Mouse (Mus musculus) hindbrain, embryonic 16.5 days (tissue): Measurements from ENCODE around the gene Adgrl3. TPM values are rescaled to one million over a fixed set of nuclear protein-coding genes. Genes with fewer than 3 reads are reported as not detected.

Source experiments
- ATAC-seq: fragments of 200-750 bp; cut with Nextera tagmentation; 2 replicates; pipeline ENCODE4 v1.8.0; 2017; ENCODE audit warnings: moderate TSS enrichment, moderate library complexity
- H3K27ac ChIP-seq: fragments of 300-500 bp; sonication (generic); 2 replicates; pipeline ENCODE4 v1.5.1; 2014; ENCODE audit warnings: low read depth, mild to moderate bottlenecking, control low read depth, low read length, moderate library complexity
- H3K27me3 ChIP-seq: fragments of 300-500 bp; sonication (generic); replicated peaks from 2 replicates; pipeline ENCODE4 v1.6.1; 2014; ENCODE audit warnings: low read length; ENCODE audit not compliant: control insufficient read depth, insufficient read depth
- H3K36me3 ChIP-seq: fragments of 300-500 bp; sonication (generic); 2 replicates; pipeline ENCODE4 v1.6.1; 2014; ENCODE audit warnings: mild to moderate bottlenecking, low read length, moderate library complexity, mixed read lengths; ENCODE audit not compliant: control insufficient read depth, insufficient read depth
- H3K4me1 ChIP-seq: fragments of 300-500 bp; sonication (generic); 2 replicates; pipeline ENCODE4 v1.6.1; 2014; ENCODE audit warnings: low read depth, low read length; ENCODE audit not compliant: control insufficient read depth, insufficient read depth
- H3K4me2 ChIP-seq: fragments of 300-500 bp; sonication (generic); 2 replicates; pipeline ENCODE4 v1.6.1; 2014; ENCODE audit warnings: mild to moderate bottlenecking, low read length, control low read depth, moderate library complexity
- H3K4me3 ChIP-seq: fragments of 300-500 bp; sonication (generic); 2 replicates; pipeline ENCODE4 v1.5.1; 2014; ENCODE audit warnings: mild to moderate bottlenecking, low read length, control low read depth, moderate library complexity
- H3K9ac ChIP-seq: fragments of 300-500 bp; sonication (generic); 2 replicates; pipeline ENCODE4 v1.6.1; 2014; ENCODE audit warnings: low read depth, mild to moderate bottlenecking, control low read depth, low read length, moderate library complexity
- H3K9me3 ChIP-seq: fragments of 300-500 bp; sonication (generic); 2 replicates; pipeline ENCODE4 v1.6.1; 2014; ENCODE audit warnings: mild to moderate bottlenecking, low read length, moderate library complexity; ENCODE audit not compliant: control insufficient read depth
- WGBS: fragments of 180-500 bp; shearing (Covaris S2); extraction: QIAGEN DNeasy Blood & Tissue Kit; methylation state at CpG from one replicate; pipeline ENCODE4 v1.1.7; 2014; 5-methylcytosine and 5-hydroxymethylcytosine counted together
- polyA plus RNA-seq: library from polyadenylated mRNA; unstranded; fragments of >200 nt; fragmentation: Nextera tagmentation; extraction: Ambion mirVana; gene quantifications from 2 replicates; pipeline ENCODE4 v1.2.1, GENCODE M21; 2015

The Adgrl3 gene
- polyA plus RNA-seq, 1 experiment from 2014 or later, result 67.2 TPM

GRCm38 (mm10) chr5:81794125-81794524 lies 774.2 kb downstream of the Adgrl3 start:
- Histone ChIP-seq H3K36me3 (peaks cover 11% of the 10 kb centered on the region), H3K27me3 (no peaks in the 10 kb centered on the region), H3K4me2 (no peak overlapping the region), H3K4me3 (no peak overlapping the region), H3K4me1 (no peaks in the 10 kb centered on the region), H3K9ac (no peak overlapping the region), H3K27ac (no peak overlapping the region), H3K9me3 (peaks cover 5% of the 10 kb centered on the region; the same call in 1 of the 2 replicates)
- ATAC-seq, result no peak
- WGBS, result 81% methylated on average over 9 of the region's 9 CpGs

- H3K9me3 ChIP-seq, result peaks cover 5% of the 10 kb centered on the region; the same call in 1 of the 2 replicates
- no peak overlapping the region for H3K4me2 ChIP-seq
- no peaks in the 10 kb centered on the region for H3K4me1 ChIP-seq
- peaks cover 11% of the 10 kb centered on the region for H3K36me3 ChIP-seq
- ATAC-seq, result peak; percentile 27; the same call in 1 of the 2 replicates
- H3K4me3 ChIP-seq, result no peak overlapping the region
- H3K27me3 ChIP-seq, result no peaks in the 10 kb centered on the region
- H3K9ac ChIP-seq, result no peak overlapping the region
- no peak overlapping the region for H3K27ac ChIP-seq
- 91% methylated on average over 24 of the region's 24 CpGs for WGBS
Observed at GRCm38 (mm10) chr5:81794601-81795000, 774.7 kb downstream of the Adgrl3 start.

DNA sequence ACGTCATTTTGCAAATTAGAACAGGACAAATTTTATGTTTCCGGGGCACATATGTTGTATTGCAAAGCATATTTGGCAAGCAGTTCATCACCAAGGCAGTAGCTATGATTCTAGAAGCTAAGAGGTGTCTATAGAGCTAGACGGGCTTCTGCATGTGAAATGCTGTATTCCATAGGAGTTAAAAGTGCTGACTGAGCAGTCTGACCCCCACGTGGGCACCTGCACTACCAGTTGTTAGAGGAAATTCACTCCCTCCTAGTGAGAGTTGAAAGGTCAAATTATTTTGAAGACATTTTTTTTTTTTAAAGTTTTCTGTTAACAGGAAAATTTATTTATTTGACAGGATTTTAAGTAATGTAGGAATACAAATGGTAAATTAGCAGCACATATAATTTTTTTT lies 776.2 kb downstream of the Adgrl3 start:
- WGBS, result 74% methylated on average over 4 of the region's 4 CpGs
- Histone ChIP-seq H3K4me3 (no peak overlapping the region), H3K4me2 (no peak overlapping the region), H3K9me3 (peaks cover 5% of the 10 kb centered on the region; the same call in 1 of the 2 replicates), H3K9ac (no peak overlapping the region), H3K27ac (no peak overlapping the region), H3K36me3 (peaks cover 11% of the 10 kb centered on the region), H3K27me3 (no peaks in the 10 kb centered on the region), H3K4me1 (no peaks in the 10 kb centered on the region)
- ATAC-seq, result no peak

GRCm38 (mm10) chr5:81810966-81811365 lies 791.0 kb downstream of the Adgrl3 start:
- WGBS, result 86% methylated on average over 5 of the region's 5 CpGs
- no peak overlapping the region for H3K9ac ChIP-seq
- H3K4me2 ChIP-seq, result no peak overlapping the region
- H3K27ac ChIP-seq, result no peak overlapping the region
- ATAC-seq, result no peak
- H3K4me1 ChIP-seq, result no peaks in the 10 kb centered on the region
- H3K36me3 ChIP-seq, result no peaks in the 10 kb centered on the region
- H3K27me3 ChIP-seq, result no peaks in the 10 kb centered on the region
- H3K4me3 ChIP-seq, result no peak overlapping the region
- H3K9me3 ChIP-seq, result no peaks in the 10 kb centered on the region

DNA sequence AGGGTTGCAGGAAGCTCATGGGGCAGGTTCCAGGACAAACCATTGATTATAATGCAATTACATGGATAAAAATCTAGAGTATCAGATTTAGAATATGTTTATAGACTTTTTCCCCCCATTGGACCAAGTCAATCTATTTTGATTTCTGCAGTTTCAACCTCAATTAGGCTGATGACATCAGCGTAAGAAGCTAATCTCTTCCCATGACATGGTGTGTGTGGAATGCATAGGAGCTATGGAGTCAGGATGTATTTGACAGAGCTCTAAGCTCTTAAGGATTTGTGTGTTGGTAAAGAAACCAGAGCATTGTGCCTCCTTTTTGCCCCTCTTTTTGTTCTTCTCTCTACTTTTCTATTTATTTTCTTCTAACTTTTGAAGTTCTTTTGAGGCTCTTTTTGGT lies 812.1 kb downstream of the Adgrl3 start:
- H3K27me3 ChIP-seq, result no peaks in the 10 kb centered on the region
- no peaks in the 10 kb centered on the region for H3K36me3 ChIP-seq
- H3K4me1 ChIP-seq, result no peaks in the 10 kb centered on the region
- H3K4me3 ChIP-seq, result no peak overlapping the region
- peaks cover 4% of the 10 kb centered on the region for H3K9me3 ChIP-seq
- H3K4me2 ChIP-seq, result no peak overlapping the region
- H3K9ac ChIP-seq, result no peak overlapping the region
- no peak for ATAC-seq
- H3K27ac ChIP-seq, result no peak overlapping the region
- WGBS, result 88% methylated on average over 1 of the region's 1 CpGs

GRCm38 (mm10) chr5:81832679-81833078 lies 812.7 kb downstream of the Adgrl3 start:
- H3K4me2 ChIP-seq, result no peak overlapping the region
- H3K4me3 ChIP-seq, result no peak overlapping the region
- H3K9ac ChIP-seq, result no peak overlapping the region
- no peak for ATAC-seq
- 69% methylated on average over 2 of the region's 2 CpGs for WGBS
- H3K36me3 ChIP-seq, result no peaks in the 10 kb centered on the region
- H3K27ac ChIP-seq, result no peak overlapping the region
- peaks cover 4% of the 10 kb centered on the region for H3K9me3 ChIP-seq
- no peaks in the 10 kb centered on the region for H3K4me1 ChIP-seq
- H3K27me3 ChIP-seq, result no peaks in the 10 kb centered on the region

GRCm38 (mm10) chr5:81837860-81838259 lies 817.9 kb downstream of the Adgrl3 start:
- Histone ChIP-seq H3K4me1 (no peaks in the 10 kb centered on the region), H3K9me3 (peaks cover 4% of the 10 kb centered on the region), H3K27me3 (no peaks in the 10 kb centered on the region), H3K9ac (no peak overlapping the region), H3K4me2 (no peak overlapping the region), H3K4me3 (no peak overlapping the region), H3K27ac (no peak overlapping the region), H3K36me3 (no peaks in the 10 kb centered on the region)
- no peak for ATAC-seq
- WGBS, result 98% methylated on average over 2 of the region's 2 CpGs

GRCm38 (mm10) chr5:81843798-81844197 lies 823.9 kb downstream of the Adgrl3 start:
- Histone ChIP-seq H3K9ac (no peak overlapping the region), H3K27me3 (no peaks in the 10 kb centered on the region), H3K4me2 (no peak overlapping the region), H3K4me3 (no peak overlapping the region), H3K27ac (no peak overlapping the region), H3K36me3 (no peaks in the 10 kb centered on the region), H3K9me3 (no peaks in the 10 kb centered on the region), H3K4me1 (no peaks in the 10 kb centered on the region; the same call in 1 of the 2 replicates)
- ATAC-seq, result 0 out of 2 replicates have a peak, but pooled peaks have one; percentile 27
- WGBS, result 24% methylated on average over 4 of the region's 4 CpGs

DNA sequence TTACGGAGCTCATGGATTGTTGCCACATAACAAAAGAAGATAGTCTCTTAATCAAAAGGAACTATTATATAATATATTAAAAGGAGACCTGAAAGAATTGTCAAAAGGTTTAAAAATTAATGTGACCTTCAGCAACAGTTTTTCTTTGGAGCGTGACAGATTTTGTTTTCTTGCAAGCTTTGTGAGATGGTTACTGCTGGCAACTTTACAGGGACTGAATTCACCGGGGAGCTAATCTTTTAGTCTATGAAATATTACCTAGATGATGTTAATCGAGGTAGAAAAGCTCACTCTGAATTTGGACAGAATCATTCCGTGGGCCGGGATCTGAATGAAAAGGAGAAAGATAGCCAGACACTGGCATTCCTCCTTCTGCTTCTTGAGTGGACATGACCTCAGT lies 850.4 kb downstream of the Adgrl3 start:
- no peak overlapping the region for H3K4me2 ChIP-seq
- H3K9me3 ChIP-seq, result no peaks in the 10 kb centered on the region
- H3K4me3 ChIP-seq, result no peak overlapping the region
- ATAC-seq, result no peak
- H3K4me1 ChIP-seq, result no peaks in the 10 kb centered on the region
- no peaks in the 10 kb centered on the region for H3K36me3 ChIP-seq
- H3K27ac ChIP-seq, result no peak overlapping the region
- WGBS, result 72% methylated on average over 6 of the region's 6 CpGs
- no peaks in the 10 kb centered on the region for H3K27me3 ChIP-seq
- no peak overlapping the region for H3K9ac ChIP-seq
